Mouse (Mus musculus) adrenal gland, postnatal 36 days (tissue): ENCODE results near the gene Lrrc25. TPM values are rescaled to one million over a fixed set of nuclear protein-coding genes. Genes with fewer than 3 reads are reported as not detected.

Experiments used
- total RNA-seq, 2 experiments: library from RNA; stranded (reverse); gene quantifications; 2 replicates each; pipeline ENCODE4 v1.2.3; 2021

Lrrc25 gene
- total RNA-seq, 2 experiments from 2014 or later, result 2.1 to 2.6 TPM

Other genes starting within 250 kb of the Lrrc25 start
- gene Comp, start 242.6 kb upstream of the Lrrc25 start, total RNA-seq, result not detected
- 10 to 100 TPM; 21.8 to 25.7 TPM for gene Crtc1, start 176.6 kb upstream of the Lrrc25 start, total RNA-seq
- 10 to 100 TPM; 23.6 to 24.4 TPM for gene Klhl26, start 139.2 kb upstream of the Lrrc25 start, total RNA-seq
- gene Tmem59l, start 128.8 kb upstream of the Lrrc25 start, total RNA-seq, result 10 to 100 TPM in 1 of 2 experiments, 1 to 10 TPM in 1; 9.5 to 11.3 TPM
- under 1 TPM; 0.23 to 0.95 TPM for gene Crlf1, start 123.0 kb upstream of the Lrrc25 start, total RNA-seq
- gene Rex1bd, start 109.4 kb upstream of the Lrrc25 start, total RNA-seq, result 100 to 1,000 TPM; 144 to 154 TPM
- 1,000 to 10,000 TPM; 1,515 to 1,560 TPM for gene Uba52, start 105.4 kb upstream of the Lrrc25 start, total RNA-seq
- 100 to 1,000 TPM; 265 to 329 TPM for gene Fkbp8, start 88.4 kb upstream of the Lrrc25 start, total RNA-seq
- gene Kxd1, start 88.2 kb upstream of the Lrrc25 start, total RNA-seq, result 10 to 100 TPM; 63.2 to 89.1 TPM
- gene Ell, start 76.7 kb upstream of the Lrrc25 start, total RNA-seq, result 10 to 100 TPM; 22.3 to 25.3 TPM
- gene Isyna1, start 21.8 kb upstream of the Lrrc25 start, total RNA-seq, result 100 to 1,000 TPM in 1 of 2 experiments, 10 to 100 TPM in 1; 98.7 to 260 TPM
- gene Ssbp4, start 7.3 kb upstream of the Lrrc25 start, total RNA-seq, result 100 to 1,000 TPM in 1 of 2 experiments, 10 to 100 TPM in 1; 89.7 to 103 TPM
- 1 to 10 TPM; 5.0 to 6.0 TPM for gene Gdf15, start 16.3 kb downstream of the Lrrc25 start, total RNA-seq
- gene Pgpep1, start 44.2 kb downstream of the Lrrc25 start, total RNA-seq, result 100 to 1,000 TPM; 138 to 139 TPM
- gene Lsm4, start 57.1 kb downstream of the Lrrc25 start, total RNA-seq, result 10 to 100 TPM; 74.3 to 84.4 TPM
- gene Jund, start 82.8 kb downstream of the Lrrc25 start, total RNA-seq, result 100 to 1,000 TPM; 219 to 227 TPM
- gene Iqcn, start 87.3 kb downstream of the Lrrc25 start, total RNA-seq, result not detected
- not detected for gene Gm3336, start 102.4 kb downstream of the Lrrc25 start, total RNA-seq
- 1 to 10 TPM in 1 of 2 experiments, under 1 TPM in 1; 0.33 to 1.2 TPM for gene Pde4c, start 107.6 kb downstream of the Lrrc25 start, total RNA-seq
- 10 to 100 TPM; 68.6 to 78.2 TPM for gene Rab3a, start 138.5 kb downstream of the Lrrc25 start, total RNA-seq
- 100 to 1,000 TPM; 119 to 155 TPM for gene Mpv17l2, start 144.8 kb downstream of the Lrrc25 start, total RNA-seq
- 10 to 100 TPM; 35.6 to 51.5 TPM for gene Pik3r2, start 160.6 kb downstream of the Lrrc25 start, total RNA-seq
- 10 to 100 TPM; 16.8 to 19.0 TPM for gene Mast3, start 188.9 kb downstream of the Lrrc25 start, total RNA-seq
- gene Il12rb1, start 192.3 kb downstream of the Lrrc25 start, total RNA-seq, result not detected
- gene Arrdc2, start 223.6 kb downstream of the Lrrc25 start, total RNA-seq, result 10 to 100 TPM in 1 of 2 experiments, 1 to 10 TPM in 1; 6.9 to 10.5 TPM
- 1 to 10 TPM; 2.3 to 4.0 TPM for gene Kcnn1, start 247.1 kb downstream of the Lrrc25 start, total RNA-seq